Mouse (Mus musculus) heart, postnatal 0 days (tissue): ENCODE measurements around the gene Kcnj10.

ENCODE experiments used
- CTCF ChIP-seq: IDR thresholded peaks from 2 replicates; pipeline ENCODE4 v1.5.1; 2016; ENCODE audit warnings: antibody characterized with exemption, control low read depth, low read depth
- EP300 ChIP-seq: IDR thresholded peaks from 2 replicates; pipeline ENCODE4 v1.6.1; 2016; ENCODE audit warnings: antibody characterized with exemption, low read depth

DNA sequence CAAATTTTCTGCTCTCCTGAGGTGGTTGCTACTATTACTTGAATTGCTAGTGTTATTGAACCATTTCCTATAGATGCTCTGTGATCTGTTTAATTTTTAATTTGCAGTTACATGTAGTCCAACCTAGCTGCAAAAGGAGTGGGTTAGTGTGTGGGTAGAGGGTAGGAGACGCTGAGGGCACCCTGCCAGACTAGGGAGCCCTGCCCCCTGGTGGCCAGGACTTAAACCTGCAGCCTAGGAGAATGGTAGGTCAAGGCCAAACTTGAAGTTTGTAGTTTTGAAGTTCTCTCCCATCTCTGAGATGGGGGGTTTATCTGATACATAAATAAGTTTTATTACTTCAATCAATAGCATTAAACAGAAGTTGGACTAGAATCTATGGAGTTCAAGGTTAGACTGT lies 16.5 kb downstream of the Kcnj10 start:
- TF ChIP-seq CTCF (peak; percentile 78), EP300 (no peak)
